Mouse (Mus musculus) kidney, postnatal 0 days (tissue): ENCODE data around the gene Ppp1r18. TPM values are rescaled to one million over a fixed set of nuclear protein-coding genes. Genes with fewer than 3 reads are reported as not detected.

Experiments
- ATAC-seq: fragments of 200-750 bp; cut with Nextera tagmentation; replicated peaks from 2 replicates; pipeline ENCODE4 v1.8.0; 2017; ENCODE audit warnings: low read depth, moderate number of reproducible peaks, moderate TSS enrichment, moderate library complexity; ENCODE audit not compliant: low FRiP score
- DNase-seq: peaks from one replicate; pipeline ENCODE4 v3.0.0-alpha.2; 2016; ENCODE audit warnings: low spot score
- H3K27ac ChIP-seq: fragments of 300-500 bp; sonication (generic); 2 replicates; pipeline ENCODE4 v1.5.1; 2014; ENCODE audit warnings: mild to moderate bottlenecking
- H3K27me3 ChIP-seq: fragments of 300-500 bp; sonication (generic); 2 replicates; pipeline ENCODE4 v1.6.1; 2014; ENCODE audit warnings: low read length, mixed read lengths; ENCODE audit not compliant: insufficient read depth
- H3K36me3 ChIP-seq: fragments of 300-500 bp; sonication (generic); 2 replicates; pipeline ENCODE4 v1.6.1; 2014; ENCODE audit warnings: low read length, mixed read lengths; ENCODE audit not compliant: insufficient read depth
- H3K4me1 ChIP-seq: fragments of 300-500 bp; sonication (generic); replicated peaks from 2 replicates; pipeline ENCODE4 v1.6.1; 2014; ENCODE audit warnings: antibody characterized with exemption, low read length, mixed read lengths; ENCODE audit not compliant: insufficient read depth
- H3K4me2 ChIP-seq: fragments of 300-500 bp; sonication (generic); 2 replicates; pipeline ENCODE4 v1.6.1; 2014; ENCODE audit warnings: mild to moderate bottlenecking, low read length, moderate library complexity, mixed read lengths
- H3K4me3 ChIP-seq: fragments of 300-500 bp; sonication (generic); replicated peaks from 2 replicates; pipeline ENCODE4 v1.5.1; 2014; ENCODE audit warnings: low read depth, low read length
- H3K9ac ChIP-seq: fragments of 300-500 bp; sonication (generic); 2 replicates; pipeline ENCODE4 v1.6.1; 2014; ENCODE audit warnings: low read depth, low read length
- H3K9me3 ChIP-seq: fragments of 300-500 bp; sonication (generic); replicated peaks from 2 replicates; pipeline ENCODE4 v1.6.1; 2016; ENCODE audit warnings: low read length, inconsistent platforms, mixed read lengths
- CTCF ChIP-seq: IDR thresholded peaks from 2 replicates; pipeline ENCODE4 v1.5.1; 2016; ENCODE audit warnings: antibody characterized with exemption, low read depth, mild to moderate bottlenecking, moderate library complexity
- WGBS: fragments of 180-500 bp; shearing (Covaris S2); extraction: QIAGEN DNeasy Blood & Tissue Kit; methylation state at CpG from one replicate; pipeline ENCODE4 v1.1.7; 2014; 5-methylcytosine and 5-hydroxymethylcytosine counted together
- polyA plus RNA-seq: library from polyadenylated mRNA; unstranded; fragments of >200 nt; fragmentation: Nextera tagmentation; extraction: Ambion mirVana; gene quantifications from 2 replicates; pipeline ENCODE4 v1.2.1, GENCODE M21; 2015

Gene Ppp1r18
- polyA plus RNA-seq, 1 experiment from 2014 or later: 16.2 TPM

DNA sequence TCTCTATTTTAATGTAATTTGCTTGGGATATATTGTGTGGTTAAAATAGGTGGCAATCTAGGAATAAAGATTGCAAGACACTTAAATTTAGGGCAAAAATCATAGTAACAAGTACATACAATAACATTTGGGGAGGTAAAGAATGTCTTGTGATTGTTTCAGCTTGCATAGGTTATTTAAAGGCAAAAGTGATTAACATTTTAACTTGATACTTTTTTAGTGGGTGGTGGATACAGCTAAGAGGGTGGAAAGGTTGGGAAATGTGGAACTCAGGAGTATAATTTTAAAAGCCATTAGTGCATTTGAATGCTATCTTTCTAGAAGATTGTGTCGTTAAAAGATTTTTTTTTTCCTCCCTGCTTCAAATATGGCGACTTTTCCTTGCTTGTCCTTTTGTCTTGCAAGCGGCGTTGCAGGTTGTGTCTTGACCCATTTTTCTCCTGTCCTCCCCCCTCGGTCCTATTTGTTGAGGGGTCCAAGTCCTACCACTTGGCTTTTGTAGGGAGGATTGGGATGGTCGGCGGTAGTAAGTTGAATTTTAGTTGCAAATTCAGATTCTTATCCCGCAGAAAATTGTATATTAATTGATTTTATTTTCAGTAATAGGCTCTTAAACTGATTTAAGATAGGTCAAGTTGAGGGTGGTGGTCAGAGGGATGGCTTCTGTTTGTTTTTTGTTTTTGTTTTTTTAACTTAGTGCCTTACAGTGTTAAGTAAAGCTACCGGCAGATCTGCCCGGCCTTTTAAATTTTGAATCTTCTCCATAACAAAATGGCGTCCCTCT, 53.1 kb downstream of the Ppp1r18 start:
- ATAC-seq (no peak), DNase-seq (peak; percentile 83)

DNA sequence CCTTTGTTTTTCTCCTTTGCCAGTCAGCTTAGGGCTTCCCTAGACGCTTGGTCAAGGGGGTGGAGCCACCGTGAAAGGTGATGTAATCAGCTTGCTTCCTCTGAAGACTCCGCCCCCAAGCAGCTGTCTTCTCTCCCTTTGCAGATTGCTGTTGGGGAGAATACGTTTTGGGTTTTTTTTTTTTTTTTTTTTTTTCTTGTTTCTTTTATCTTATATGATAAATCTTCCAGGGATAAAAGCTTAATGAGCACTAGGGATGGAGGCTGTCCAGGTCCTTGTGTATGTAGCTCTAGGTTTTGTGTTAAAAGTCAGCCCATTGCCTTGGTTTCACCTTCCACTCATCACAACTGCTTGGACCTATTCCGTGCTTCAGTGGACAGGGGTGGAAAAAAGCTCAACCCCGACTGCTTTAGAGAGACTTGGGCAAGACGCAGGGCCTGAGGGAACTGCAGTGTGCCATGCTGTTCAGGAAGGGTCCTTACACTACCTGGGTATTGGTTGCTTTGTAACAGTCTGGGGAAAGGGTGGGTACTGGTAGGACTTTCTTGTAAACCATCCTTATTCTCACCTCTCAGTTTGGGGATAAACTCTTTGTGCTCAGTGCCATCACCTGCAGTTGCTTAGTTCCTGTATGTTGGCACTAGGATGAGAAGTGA, 53.8 kb downstream of the Ppp1r18 start:
- 6% methylated on average over 7 of the region's 7 CpGs for WGBS
- no peak for TF ChIP-seq CTCF
- peaks cover 16% of the 10 kb centered on the region; the same call in 1 of the 2 replicates for H3K36me3 ChIP-seq
- peak; percentile 36 for ATAC-seq
- H3K4me1 ChIP-seq: peaks cover 22% of the 10 kb centered on the region; the same call in 1 of the 2 replicates
- H3K27me3 ChIP-seq: no peaks in the 10 kb centered on the region
- peak; percentile 99 for DNase-seq
- H3K9me3 ChIP-seq: no peaks in the 10 kb centered on the region
- H3K27ac ChIP-seq: peak overlapping the region; percentile 98
- peak overlapping the region; percentile 66 for H3K4me3 ChIP-seq
- peak overlapping the region; percentile 65 for H3K4me2 ChIP-seq
- peak overlapping the region; percentile 96 for H3K9ac ChIP-seq

More for the DNA sequence above, 53.1 kb downstream of the Ppp1r18 start:
- Histone ChIP-seq H3K4me1 (peaks cover 22% of the 10 kb centered on the region; the same call in 1 of the 2 replicates), H3K4me2 (peak overlapping the region; percentile 65), H3K9ac (peak overlapping the region; percentile 96), H3K27ac (peak overlapping the region; percentile 98), H3K36me3 (peaks cover 9% of the 10 kb centered on the region; the same call in 1 of the 2 replicates), H3K4me3 (peak overlapping the region; percentile 66), H3K27me3 (no peaks in the 10 kb centered on the region), H3K9me3 (no peaks in the 10 kb centered on the region)
- TF ChIP-seq CTCF: no peak
- 0% methylated on average over 11 of the region's 11 CpGs for WGBS

DNA sequence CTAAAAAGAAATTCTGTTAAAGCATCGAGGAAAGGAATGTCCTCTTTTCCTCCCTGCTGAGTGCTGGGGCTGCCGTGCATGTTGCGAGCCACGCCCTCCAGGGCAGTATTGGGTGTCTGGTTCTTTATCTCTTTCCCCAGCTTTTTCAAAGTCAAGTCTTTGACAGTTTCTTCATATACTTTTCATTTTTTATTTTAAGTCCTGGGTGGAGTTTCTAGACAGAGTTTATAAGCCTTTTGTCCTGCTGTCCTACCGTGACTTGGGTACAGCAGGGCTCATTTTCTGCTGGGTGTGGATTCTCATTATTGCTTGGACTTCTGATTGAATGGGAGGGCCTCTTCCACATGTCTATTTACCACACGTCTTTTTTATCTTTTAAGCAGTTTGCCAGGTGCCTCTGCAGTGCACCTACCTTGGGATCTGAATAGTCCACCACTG, 54.5 kb downstream of the Ppp1r18 start:
- ATAC-seq (no peak), DNase-seq (peak; percentile 40)
- no peak for TF ChIP-seq CTCF
- peak overlapping the region; percentile 66; the same call in 1 of the 2 replicates for H3K4me3 ChIP-seq
- H3K4me1 ChIP-seq: peaks cover 22% of the 10 kb centered on the region; the same call in 1 of the 2 replicates
- peaks cover 18% of the 10 kb centered on the region; the same call in 1 of the 2 replicates for H3K36me3 ChIP-seq
- H3K9ac ChIP-seq: peak overlapping the region; percentile 96; the same call in 1 of the 2 replicates
- 34% methylated on average over 6 of the region's 6 CpGs for WGBS
- H3K27me3 ChIP-seq: no peaks in the 10 kb centered on the region
- H3K4me2 ChIP-seq: peak overlapping the region; percentile 65
- H3K27ac ChIP-seq: peak overlapping the region; percentile 98
- no peaks in the 10 kb centered on the region for H3K9me3 ChIP-seq

DNA sequence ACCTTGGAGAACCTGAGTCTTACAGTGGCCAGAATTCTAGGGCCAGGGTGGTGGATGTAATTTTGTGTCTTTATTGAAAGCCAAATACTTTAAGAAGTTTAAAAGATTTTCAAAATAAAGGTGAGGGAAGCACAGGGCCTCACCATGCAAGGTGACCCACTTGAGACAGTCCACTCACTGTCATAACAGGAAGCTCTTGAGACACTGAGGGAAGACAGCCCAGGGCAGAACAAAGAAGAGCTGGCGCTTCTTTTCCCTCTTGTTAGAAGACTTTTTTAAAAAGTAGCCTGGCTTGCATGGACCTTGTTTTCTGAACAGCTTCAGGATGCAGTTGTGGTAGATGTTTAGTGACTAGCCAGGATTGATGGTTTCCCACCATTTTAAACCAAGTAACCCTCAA, 55.0 kb downstream of the Ppp1r18 start:
- H3K9ac ChIP-seq: no peak overlapping the region
- no peaks in the 10 kb centered on the region for H3K9me3 ChIP-seq
- ATAC-seq (no peak), DNase-seq (no peak)
- peak overlapping the region; percentile 98; the same call in 1 of the 2 replicates for H3K27ac ChIP-seq
- no peaks in the 10 kb centered on the region for H3K27me3 ChIP-seq
- no peak for TF ChIP-seq CTCF
- H3K4me3 ChIP-seq: no peak overlapping the region
- peaks cover 20% of the 10 kb centered on the region; the same call in 1 of the 2 replicates for H3K4me1 ChIP-seq
- peaks cover 23% of the 10 kb centered on the region for H3K36me3 ChIP-seq
- 89% methylated on average over 1 of the region's 1 CpGs for WGBS
- no peak overlapping the region for H3K4me2 ChIP-seq

- Histone ChIP-seq H3K4me3 (no peak overlapping the region), H3K4me2 (no peak overlapping the region), H3K9ac (no peak overlapping the region), H3K9me3 (no peaks in the 10 kb centered on the region), H3K36me3 (peaks cover 25% of the 10 kb centered on the region), H3K4me1 (peaks cover 18% of the 10 kb centered on the region; the same call in 1 of the 2 replicates), H3K27me3 (no peaks in the 10 kb centered on the region), H3K27ac (peak overlapping the region; percentile 33; the same call in 1 of the 2 replicates)
- peak; percentile 79 for TF ChIP-seq CTCF
- 66% methylated on average over 5 of the region's 5 CpGs for WGBS
- no peak for ATAC-seq
- peak; percentile 85 for DNase-seq
Observed at GRCm38 (mm10) chr17:35920862-35921562, 55.6 kb downstream of the Ppp1r18 start.
